Mouse (Mus musculus) embryonic facial prominence, embryonic 10.5 days (tissue): ENCODE results near the gene Tmcc1. TPM values are rescaled to one million over a fixed set of nuclear protein-coding genes. Genes with fewer than 3 reads are reported as not detected.

Experiments used
- DNase-seq: peaks from one replicate; pipeline ENCODE4 v3.0.0-alpha.2; 2017; ENCODE audit warnings: low spot score
- H3K27ac ChIP-seq: fragments of 300-500 bp; sonication (generic); replicated peaks from 2 replicates; pipeline ENCODE4 v1.5.1; 2016; ENCODE audit warnings: mild to moderate bottlenecking
- H3K27me3 ChIP-seq: fragments of 300-500 bp; sonication (generic); replicated peaks from 2 replicates; pipeline ENCODE4 v1.6.1; 2016; ENCODE audit warnings: low read depth, mild to moderate bottlenecking; ENCODE audit not compliant: poor library complexity, severe bottlenecking
- H3K36me3 ChIP-seq: fragments of 300-500 bp; sonication (generic); replicated peaks from 2 replicates; pipeline ENCODE4 v1.6.1; 2016; ENCODE audit warnings: mild to moderate bottlenecking, moderate library complexity
- H3K4me1 ChIP-seq: fragments of 300-500 bp; sonication (generic); 2 replicates; pipeline ENCODE4 v1.6.1; 2016
- H3K4me3 ChIP-seq: fragments of 300-500 bp; sonication (generic); 2 replicates; pipeline ENCODE4 v1.5.1; 2016; ENCODE audit warnings: mild to moderate bottlenecking, moderate library complexity
- H3K9me3 ChIP-seq: fragments of 300-500 bp; sonication (generic); 2 replicates; pipeline ENCODE4 v1.6.1; 2016; ENCODE audit warnings: mild to moderate bottlenecking
- WGBS: fragments of 180-500 bp; shearing (Covaris S2); methylation state at CpG from one replicate; pipeline ENCODE4 v1.1.7; 2016; 5-methylcytosine and 5-hydroxymethylcytosine counted together
- polyA plus RNA-seq: library from polyadenylated mRNA; unstranded; fragments of >200 nt; fragmentation: Nextera tagmentation; extraction: Ambion mirVana; gene quantifications from 2 replicates; pipeline ENCODE4 v1.2.1, GENCODE M21; 2016

Gene Tmcc1
- polyA plus RNA-seq, 1 experiment from 2014 or later, result 15.5 TPM

GRCm38 (mm10) chr6:115982889-115983288, 210.4 kb downstream of the Tmcc1 start:
- Histone ChIP-seq H3K4me3 (no peak overlapping the region), H3K27ac (no peak overlapping the region), H3K9me3 (no peaks in the 10 kb centered on the region), H3K4me1 (peaks cover 73% of the 10 kb centered on the region), H3K36me3 (no peaks in the 10 kb centered on the region), H3K27me3 (peaks cover 26% of the 10 kb centered on the region; the same call in 1 of the 2 replicates)
- 61% methylated on average over 7 of the region's 7 CpGs for WGBS
- DNase-seq, result no peak

DNA sequence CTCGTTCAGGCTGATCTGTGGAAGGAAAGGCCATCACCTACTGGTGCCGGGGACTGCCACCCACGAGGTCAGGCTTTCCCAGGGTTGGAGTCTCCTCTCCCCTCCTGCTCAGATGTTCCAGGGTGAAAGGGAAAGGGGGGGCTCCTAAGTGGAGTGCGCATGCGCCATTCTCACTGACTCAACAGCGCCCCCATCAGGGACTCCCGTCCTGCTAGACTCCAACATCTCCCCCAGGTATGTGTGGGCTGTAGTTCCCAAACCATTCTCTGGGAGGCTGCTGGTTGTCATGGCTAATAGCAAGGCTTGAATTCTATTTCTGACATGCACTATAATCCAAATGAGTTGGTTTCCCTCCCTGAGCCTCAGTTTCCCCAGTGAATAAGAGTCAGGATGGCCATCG, 214.7 kb downstream of the Tmcc1 start:
- 70% methylated on average over 8 of the region's 8 CpGs for WGBS
- H3K36me3 ChIP-seq, result no peaks in the 10 kb centered on the region
- H3K27me3 ChIP-seq, result no peaks in the 10 kb centered on the region
- H3K9me3 ChIP-seq, result no peaks in the 10 kb centered on the region
- peaks cover 44% of the 10 kb centered on the region for H3K4me1 ChIP-seq
- H3K27ac ChIP-seq, result no peak overlapping the region
- no peak for DNase-seq
- H3K4me3 ChIP-seq, result no peak overlapping the region

GRCm38 (mm10) chr6:115977810-115978209, 215.5 kb downstream of the Tmcc1 start:
- peaks cover 44% of the 10 kb centered on the region for H3K4me1 ChIP-seq
- H3K27ac ChIP-seq, result no peak overlapping the region
- no peak overlapping the region for H3K4me3 ChIP-seq
- H3K9me3 ChIP-seq, result no peaks in the 10 kb centered on the region
- no peaks in the 10 kb centered on the region for H3K27me3 ChIP-seq
- H3K36me3 ChIP-seq, result no peaks in the 10 kb centered on the region
- no peak for DNase-seq
- WGBS, result 92% methylated on average over 15 of the region's 15 CpGs

DNA sequence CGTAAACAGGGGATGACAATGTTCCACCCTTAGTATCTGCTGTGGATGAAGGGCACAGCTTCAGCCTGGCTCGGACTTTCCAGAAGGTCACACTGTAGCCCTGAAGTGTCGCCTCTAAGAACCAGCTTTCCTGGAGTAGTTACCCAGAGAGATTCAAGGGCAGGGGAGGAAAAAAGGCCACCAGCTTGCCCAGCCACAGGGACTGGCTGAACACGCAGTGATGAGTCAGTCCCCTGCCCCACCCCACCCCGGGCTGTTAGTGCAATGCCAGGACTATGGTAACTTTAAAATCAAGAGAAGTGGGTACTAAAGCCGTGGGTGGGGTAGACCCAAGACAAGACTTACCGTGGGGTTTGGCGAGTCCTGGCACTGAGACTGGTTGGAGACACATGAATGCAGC, 217.7 kb downstream of the Tmcc1 start:
- DNase-seq, result no peak
- Histone ChIP-seq H3K4me3 (no peak overlapping the region), H3K27ac (no peak overlapping the region), H3K36me3 (no peaks in the 10 kb centered on the region), H3K9me3 (no peaks in the 10 kb centered on the region), H3K27me3 (no peaks in the 10 kb centered on the region), H3K4me1 (peaks cover 57% of the 10 kb centered on the region)
- 91% methylated on average over 8 of the region's 8 CpGs for WGBS

DNA sequence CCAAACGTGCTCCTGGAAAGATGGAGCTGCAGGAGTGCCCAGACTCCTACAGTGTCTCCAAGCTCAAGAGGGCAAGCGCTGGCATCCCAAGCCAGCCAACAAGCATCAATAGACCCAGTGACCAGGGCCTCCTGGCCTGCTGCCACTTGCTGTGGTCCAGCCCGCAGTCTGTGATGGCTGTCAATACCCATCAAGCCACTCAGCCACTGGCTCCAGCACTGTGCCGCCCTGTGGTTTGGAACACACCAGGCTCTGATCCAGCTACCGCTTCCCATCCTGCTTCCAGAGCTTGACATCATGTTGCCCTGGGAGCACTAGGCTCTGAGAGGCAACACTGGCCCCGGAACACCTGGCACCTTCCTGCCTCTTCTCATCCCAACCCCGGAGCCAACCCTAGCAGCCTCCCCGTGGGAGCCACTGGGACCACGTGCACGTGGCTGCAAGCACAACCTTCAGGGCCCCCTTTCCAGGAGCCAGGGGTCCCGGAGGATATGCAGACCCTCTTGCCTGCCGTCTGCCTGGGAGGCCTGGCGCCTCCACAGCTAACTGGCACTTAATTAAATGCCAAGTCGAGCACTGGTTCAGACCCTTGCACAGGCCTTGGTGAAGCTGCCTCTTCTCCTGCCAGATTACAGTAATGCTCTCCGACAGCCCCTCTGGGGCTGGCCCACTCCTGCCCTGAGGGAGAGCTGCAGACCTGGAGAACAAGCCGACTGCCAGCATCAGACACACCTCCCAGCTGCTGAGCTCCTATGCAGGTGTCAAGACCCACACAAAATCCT, 219.2 kb downstream of the Tmcc1 start:
- H3K36me3 ChIP-seq, result 0 out of 2 replicates have a peak, but pooled peaks cover 4% of the 10 kb centered on the region
- no peaks in the 10 kb centered on the region for H3K9me3 ChIP-seq
- H3K27ac ChIP-seq, result no peak overlapping the region
- peaks cover 55% of the 10 kb centered on the region for H3K4me1 ChIP-seq
- no peak overlapping the region for H3K4me3 ChIP-seq
- no peaks in the 10 kb centered on the region for H3K27me3 ChIP-seq
- WGBS, result 83% methylated on average over 16 of the region's 16 CpGs
- DNase-seq, result no peak

DNA sequence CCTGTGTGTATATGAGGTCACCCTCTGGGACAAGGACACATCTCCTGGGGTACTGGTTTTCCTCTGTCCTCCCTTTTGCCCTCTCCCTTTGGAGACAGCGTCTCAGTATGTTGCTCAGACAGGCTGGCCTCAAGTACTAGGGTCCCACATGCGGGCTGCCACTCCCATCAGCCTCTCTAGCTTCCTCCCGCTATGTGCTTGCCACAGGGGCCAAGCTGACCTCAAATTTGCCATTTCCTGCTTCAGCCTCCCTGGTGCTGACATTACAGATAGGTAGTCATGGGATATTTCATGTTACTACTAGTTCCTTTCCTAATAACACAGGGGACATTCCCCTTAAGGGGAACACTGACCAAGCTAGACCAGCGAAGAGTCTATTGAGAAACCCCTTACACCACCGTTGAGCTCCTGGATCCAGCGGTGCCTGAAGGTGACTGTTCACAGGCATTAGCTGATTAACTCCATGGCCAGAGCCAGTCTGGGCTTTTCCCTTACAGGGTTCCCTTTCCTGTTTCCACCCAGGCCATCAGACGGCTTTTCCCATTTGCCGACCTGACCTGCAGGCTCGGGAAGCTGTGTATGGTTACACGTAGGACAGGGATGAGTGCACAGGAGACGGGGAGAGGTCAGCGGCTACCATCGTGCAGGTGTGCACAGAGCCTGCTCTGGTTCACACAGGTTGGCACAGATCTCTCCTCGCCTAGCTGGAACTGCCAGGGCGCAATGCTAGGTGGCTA, 220.0 kb downstream of the Tmcc1 start:
- Histone ChIP-seq H3K27ac (no peak overlapping the region), H3K36me3 (0 out of 2 replicates have a peak, but pooled peaks cover 4% of the 10 kb centered on the region), H3K27me3 (no peaks in the 10 kb centered on the region), H3K9me3 (no peaks in the 10 kb centered on the region), H3K4me1 (peaks cover 61% of the 10 kb centered on the region), H3K4me3 (no peak overlapping the region)
- DNase-seq, result no peak
- WGBS, result 87% methylated on average over 15 of the region's 15 CpGs

GRCm38 (mm10) chr6:115972083-115972764, 221.1 kb downstream of the Tmcc1 start:
- H3K4me1 ChIP-seq, result peaks cover 62% of the 10 kb centered on the region
- DNase-seq, result no peak
- 82% methylated on average over 7 of the region's 7 CpGs for WGBS
- H3K27me3 ChIP-seq, result no peaks in the 10 kb centered on the region
- peak overlapping the region; percentile 31; the same call in 1 of the 2 replicates for H3K27ac ChIP-seq
- H3K4me3 ChIP-seq, result no peak overlapping the region
- 0 out of 2 replicates have a peak, but pooled peaks cover 7% of the 10 kb centered on the region for H3K36me3 ChIP-seq
- H3K9me3 ChIP-seq, result no peaks in the 10 kb centered on the region

GRCm38 (mm10) chr6:115971273-115972060, 221.8 kb downstream of the Tmcc1 start:
- WGBS, result 72% methylated on average over 13 of the region's 13 CpGs
- Histone ChIP-seq H3K27ac (peak overlapping the region; percentile 31; the same call in 1 of the 2 replicates), H3K36me3 (0 out of 2 replicates have a peak, but pooled peaks cover 9% of the 10 kb centered on the region), H3K4me1 (peaks cover 62% of the 10 kb centered on the region), H3K9me3 (no peaks in the 10 kb centered on the region), H3K27me3 (no peaks in the 10 kb centered on the region), H3K4me3 (no peak overlapping the region)
- no peak for DNase-seq

DNA sequence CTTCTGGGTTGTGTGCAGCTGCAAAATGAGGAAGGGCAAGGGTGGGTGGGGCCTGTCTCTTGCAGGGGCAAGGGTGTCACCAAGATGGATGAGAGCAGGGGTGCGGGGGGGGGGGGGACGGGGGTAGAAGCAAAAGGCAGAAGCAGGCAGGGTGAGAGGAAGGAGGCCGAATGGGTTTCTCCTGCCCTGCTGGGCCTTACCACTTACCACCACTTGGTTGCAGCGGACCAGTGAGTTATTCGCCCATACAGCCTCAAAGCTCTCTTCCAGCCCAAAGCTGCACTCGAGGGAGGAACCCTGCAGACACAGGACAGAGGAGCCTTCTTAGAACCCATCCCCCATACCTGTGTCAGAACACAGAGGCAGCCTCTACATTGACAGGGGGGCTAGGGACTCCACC, 223.3 kb downstream of the Tmcc1 start:
- 66% methylated on average over 6 of the region's 6 CpGs for WGBS
- Histone ChIP-seq H3K4me3 (no peak overlapping the region), H3K27me3 (no peaks in the 10 kb centered on the region), H3K4me1 (peaks cover 62% of the 10 kb centered on the region), H3K27ac (no peak overlapping the region), H3K36me3 (0 out of 2 replicates have a peak, but pooled peaks cover 9% of the 10 kb centered on the region), H3K9me3 (no peaks in the 10 kb centered on the region)
- no peak for DNase-seq

- H3K4me1 ChIP-seq, result peaks cover 59% of the 10 kb centered on the region
These were observed 224.2 kb downstream of the Tmcc1 start for GRCm38 (mm10) chr6:115969103-115969502.

GRCm38 (mm10) chr6:115968700-115969099, 224.6 kb downstream of the Tmcc1 start:
- WGBS, result 67% methylated on average over 6 of the region's 6 CpGs

More at GRCm38 (mm10) chr6:115969103-115969502, 224.2 kb downstream of the Tmcc1 start:
- no peak for DNase-seq
- H3K27ac ChIP-seq, result peak overlapping the region; percentile 55; the same call in 1 of the 2 replicates
- 0 out of 2 replicates have a peak, but pooled peaks cover 9% of the 10 kb centered on the region for H3K36me3 ChIP-seq
- no peaks in the 10 kb centered on the region for H3K9me3 ChIP-seq
- H3K4me3 ChIP-seq, result no peak overlapping the region
- H3K27me3 ChIP-seq, result no peaks in the 10 kb centered on the region
- WGBS, result 73% methylated on average over 9 of the region's 9 CpGs

More at GRCm38 (mm10) chr6:115968700-115969099, 224.6 kb downstream of the Tmcc1 start:
- no peak for DNase-seq
- 0 out of 2 replicates have a peak, but pooled peaks cover 9% of the 10 kb centered on the region for H3K36me3 ChIP-seq
- H3K27ac ChIP-seq, result peak overlapping the region; percentile 55
- H3K27me3 ChIP-seq, result peaks cover 2% of the 10 kb centered on the region
- H3K4me1 ChIP-seq, result peaks cover 56% of the 10 kb centered on the region
- no peaks in the 10 kb centered on the region for H3K9me3 ChIP-seq
- H3K4me3 ChIP-seq, result no peak overlapping the region
